ENCODE assay signal across 18 mouse cellular contexts in the genomic region with DNA sequence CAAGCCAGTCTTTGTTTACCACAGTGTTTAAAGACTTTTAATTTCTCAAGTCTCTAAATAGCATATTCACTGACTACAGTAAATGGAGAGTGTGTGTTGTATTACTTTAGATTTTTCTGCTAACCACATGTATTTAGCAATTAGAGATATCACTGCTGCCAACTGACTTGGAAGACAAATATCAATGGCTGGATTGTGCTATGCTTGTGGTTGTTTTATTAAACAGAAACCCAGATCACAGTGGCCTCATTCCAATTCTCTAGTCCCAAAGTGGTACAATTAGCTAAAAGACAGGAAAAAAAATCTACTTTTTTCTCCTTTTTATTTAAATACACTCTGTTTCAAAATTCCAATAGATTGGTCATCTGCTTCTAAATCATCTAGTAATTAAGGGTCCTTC.
"Had no signal": no experiment of that assay in that cellular context is flagged by ENCODE, and none has a peak within 500 bp of the region (broad histone marks: within the 10 kb centered on the region; RNA-seq: fewer than 3 reads in every experiment).

No protein-coding gene starts in this region.

- DNase-seq: liver, postnatal 0 days; lung, adult 2 months; lung, postnatal 14 days; lung, postnatal 36 days; right cerebral cortex, postnatal 14 days; thymus, adult 18-20 months; thymus, postnatal 14 days; thymus, postnatal 36 days had no signal

- H3K27me3 ChIP-seq: lung, embryonic 15.5 days; megakaryocyte, embryonic 14.5 days; midbrain, embryonic 13.5 days; midbrain, embryonic 15.5 days; neural tube, embryonic 12.5 days; stomach, embryonic 15.5 days had no signal

- ATAC-seq: liver, postnatal 0 days; lung, postnatal 0 days; midbrain, embryonic 13.5 days; midbrain, embryonic 15.5 days had no signal

- H3K4me3 ChIP-seq: lung, embryonic 15.5 days; megakaryocyte, embryonic 14.5 days; midbrain, embryonic 13.5 days; midbrain, embryonic 15.5 days; neural tube, embryonic 12.5 days; stomach, embryonic 15.5 days had no signal

- H3K9me3 ChIP-seq: lung, embryonic 15.5 days; midbrain, embryonic 13.5 days; midbrain, embryonic 15.5 days; neural tube, embryonic 12.5 days; stomach, embryonic 15.5 days had no signal

- H3K27ac ChIP-seq: lung, embryonic 15.5 days; macrophage; midbrain, embryonic 13.5 days; midbrain, embryonic 15.5 days; neural tube, embryonic 12.5 days; stomach, embryonic 15.5 days; stomach, postnatal 0 days had no signal

- H3K36me3 ChIP-seq: lung, embryonic 15.5 days; midbrain, embryonic 13.5 days; midbrain, embryonic 15.5 days; neural tube, embryonic 12.5 days; stomach, embryonic 15.5 days had no signal

- H3K4me2 ChIP-seq: lung, embryonic 15.5 days; midbrain, embryonic 11.5 days; midbrain, embryonic 13.5 days; midbrain, embryonic 15.5 days; neural tube, embryonic 12.5 days; stomach, embryonic 15.5 days had no signal

- H3K9ac ChIP-seq: liver, postnatal 0 days; lung, embryonic 15.5 days; midbrain, embryonic 13.5 days; midbrain, embryonic 15.5 days; neural tube, embryonic 12.5 days; stomach, embryonic 15.5 days had no signal

- H3K4me1 ChIP-seq: lung, embryonic 15.5 days; megakaryocyte, embryonic 14.5 days; midbrain, embryonic 13.5 days; midbrain, embryonic 15.5 days; neural tube, embryonic 12.5 days; stomach, embryonic 15.5 days had no signal
